In the genomic region with DNA sequence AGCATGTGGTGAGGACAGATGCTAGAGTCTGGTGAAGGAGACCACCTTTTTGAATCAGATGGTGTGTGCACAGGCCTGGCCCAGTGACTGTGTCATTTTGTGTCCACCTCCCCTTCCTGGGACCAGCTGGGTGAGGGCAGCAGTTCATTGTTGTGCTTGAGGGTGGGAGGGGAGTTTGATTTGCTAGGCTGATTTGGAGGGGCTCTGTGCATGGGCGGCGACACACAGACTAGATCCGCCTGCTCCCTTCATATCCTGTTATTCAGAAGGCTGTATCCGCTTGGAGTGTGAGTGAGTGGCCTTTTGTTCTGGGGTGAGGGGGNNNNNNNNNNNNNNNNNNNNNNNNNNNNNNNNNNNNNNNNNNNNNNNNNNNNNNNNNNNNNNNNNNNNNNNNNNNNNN, we compare ENCODE assay signal across 9 mouse cellular contexts. TPM values are rescaled to one million over a fixed set of nuclear protein-coding genes. Genes with fewer than 3 reads are reported as not detected.
DNase-seq lines count a peak whose midpoint lies in the region; ATAC-seq and TF ChIP-seq lines count a peak whose summit lies in the region.
"Had no signal": no experiment of that assay in that cellular context is flagged by ENCODE, and none has a peak within 500 bp of the region (broad histone marks: within the 10 kb centered on the region; RNA-seq: fewer than 3 reads in every experiment).

No protein-coding gene starts in this region.

- no peaks in the 10 kb centered on the region for H3K27me3 ChIP-seq in liver, embryonic 15.5 days

- ATAC-seq in liver, embryonic 15.5 days (ENCODE audit: insufficient read depth) = 0 out of 2 replicates have a peak, but pooled peaks have one; percentile 35

- peak; percentile 33 for DNase-seq in left cerebral cortex, adult 11 months (ENCODE audit: low spot score)
- DNase-seq in left cerebral cortex, adult 18-20 months (ENCODE audit: low spot score in 2 of 2) = no peak
- DNase-seq in heart, adult 9 months (ENCODE audit: low spot score in 2 of 2) = peak; percentile 65 to 83
- DNase-seq in kidney, adult 18-20 months = peak; percentile 45
- no peak for DNase-seq in spleen, adult 18-20 months
- DNase-seq in MN1 (ENCODE audit: low spot score) = no peak

- no peak overlapping the region for H3K27ac ChIP-seq in liver, embryonic 15.5 days (replicated peaks)
- H3K27ac ChIP-seq in olfactory bulb, adult 2 months (ENCODE audit: insufficient read depth, low read depth, low read length) = peak overlapping the region; percentile 53

- H3K4me1 ChIP-seq in liver, embryonic 15.5 days (replicated peaks) = no peaks in the 10 kb centered on the region
- peaks cover 13% of the 10 kb centered on the region; the same call in 1 of the 2 replicates for H3K4me1 ChIP-seq in olfactory bulb, adult 2 months (ENCODE audit: control insufficient read depth, insufficient read depth, low read length)

- no peaks in the 10 kb centered on the region for H3K9me3 ChIP-seq in liver, embryonic 15.5 days (replicated peaks)

- TF ChIP-seq CTCF in olfactory bulb, adult 2 months (IDR thresholded peaks at IDR 0.05; ENCODE audit: insufficient read depth, low read depth, low read length) = no peak

- H3K4me3 ChIP-seq in liver, embryonic 15.5 days (replicated peaks) = no peak overlapping the region
- H3K4me3 ChIP-seq in olfactory bulb, adult 2 months (ENCODE audit: insufficient read depth, low read depth, low read length) = peak overlapping the region; percentile 4; the same call in 1 of the 2 replicates

- no peak overlapping the region for H3K4me2 ChIP-seq in liver, embryonic 15.5 days

- H3K36me3 ChIP-seq in liver, embryonic 15.5 days (replicated peaks) = no peaks in the 10 kb centered on the region

- H3K9ac ChIP-seq in liver, embryonic 15.5 days = no peak overlapping the region

- 60% methylated on average over 4 of the region's 4 CpGs for WGBS in liver, embryonic 15.5 days (ENCODE audit: insufficient replicate concordance)
- WGBS in olfactory bulb, adult 2 months = 54% methylated on average over 4 of the region's 4 CpGs

- TF ChIP-seq POLR2A in olfactory bulb, adult 2 months (IDR thresholded peaks at IDR 0.05; ENCODE audit: insufficient read depth, low read depth, low read length) = no peak

RNA-seq across cellular contexts. Expression of gene S100a16, which starts 3.9 kb away (rescaled TPM):
- 10 to 100 TPM; 75.6 to 80.4 TPM for total RNA-seq in left cerebral cortex, adult 18-20 months (2021)
- 32.3 and 34.4 TPM in 2 replicates for polyA plus RNA-seq in liver, embryonic 15.5 days (2015; fragmentation: Nextera tagmentation; extraction: Ambion mirVana)
- polyA plus RNA-seq in olfactory bulb, adult 2 months (2012; ENCODE audit: insufficient read depth, insufficient read length, low replicate concordance, missing spikeins) = not detected in 2 replicates

RNA-seq across cellular contexts. Expression of gene S100a14, which starts 14.2 kb away (rescaled TPM):
- under 1 TPM; 0.52 to 0.70 TPM for total RNA-seq in left cerebral cortex, adult 18-20 months (2021)
- polyA plus RNA-seq in liver, embryonic 15.5 days (2015; fragmentation: Nextera tagmentation; extraction: Ambion mirVana) = not detected in 2 replicates
- polyA plus RNA-seq in olfactory bulb, adult 2 months (2012; ENCODE audit: insufficient read depth, insufficient read length, low replicate concordance, missing spikeins) = not detected in 2 replicates
- polyA plus RNA-seq: neural tube, embryonic 14.5 days had no signal

RNA-seq across cellular contexts. Expression of gene S100a3, which starts 19.5 kb away (rescaled TPM):
- total RNA-seq in left cerebral cortex, adult 18-20 months (2021) = 1 to 10 TPM in 1 of 2 experiments, under 1 TPM in 1; 0.96 to 1.6 TPM
- polyA plus RNA-seq in liver, embryonic 15.5 days (2015; fragmentation: Nextera tagmentation; extraction: Ambion mirVana) = not detected in 2 replicates
- polyA plus RNA-seq in olfactory bulb, adult 2 months (2012; ENCODE audit: insufficient read depth, insufficient read length, low replicate concordance, missing spikeins) = not detected in 2 replicates

RNA-seq across cellular contexts. Expression of gene S100a13, which starts 26.7 kb away (rescaled TPM):
- 10 to 100 TPM; 19.2 to 20.4 TPM for total RNA-seq in left cerebral cortex, adult 18-20 months (2021)
- 16.1 and 18.9 TPM in 2 replicates for polyA plus RNA-seq in liver, embryonic 15.5 days (2015; fragmentation: Nextera tagmentation; extraction: Ambion mirVana)
- polyA plus RNA-seq in olfactory bulb, adult 2 months (2012; ENCODE audit: insufficient read depth, insufficient read length, low replicate concordance, missing spikeins) = not detected in 2 replicates

RNA-seq across cellular contexts. Expression of gene S100a1, which starts 26.7 kb away (rescaled TPM):
- total RNA-seq in left cerebral cortex, adult 18-20 months (2021) = 100 to 1,000 TPM; 127 to 133 TPM
- 24.3 and 24.4 TPM in 2 replicates for polyA plus RNA-seq in liver, embryonic 15.5 days (2015; fragmentation: Nextera tagmentation; extraction: Ambion mirVana)
- not detected in 2 replicates for polyA plus RNA-seq in olfactory bulb, adult 2 months (2012; ENCODE audit: insufficient read depth, insufficient read length, low replicate concordance, missing spikeins)

Comparison
In these comparisons a context has a peak if more than half of its experiments do, and no peak if none do; other contexts are left out.
1. DNase-seq: peak in left cerebral cortex, adult 11 months (single experiment), heart, adult 9 months (2 of 2) and kidney, adult 18-20 months (single experiment); none in left cerebral cortex, adult 18-20 months (0 of 2), spleen, adult 18-20 months (0 of 2) and MN1 (single experiment).